Mouse (Mus musculus) liver, embryonic 16.5 days (tissue): ENCODE data around the gene Nrxn1. TPM values are rescaled to one million over a fixed set of nuclear protein-coding genes. Genes with fewer than 3 reads are reported as not detected.
A peak's percentile ranks its signal among the peaks of the same experiment; 100 is the strongest.

ENCODE experiments used
- ATAC-seq: fragments of 200-750 bp; cut with Nextera tagmentation; 2 replicates; pipeline ENCODE4 v1.8.0; 2017; ENCODE audit warnings: low read depth, mild to moderate bottlenecking, moderate number of reproducible peaks, moderate library complexity
- H3K27ac ChIP-seq: fragments of 300-500 bp; sonication (generic); 2 replicates; pipeline ENCODE4 v1.5.1; 2014; ENCODE audit warnings: mild to moderate bottlenecking, low read length
- H3K27me3 ChIP-seq: fragments of 300-500 bp; sonication (generic); 2 replicates; pipeline ENCODE4 v1.6.1; 2014; ENCODE audit warnings: low read depth, low read length, mixed read lengths; ENCODE audit not compliant: control insufficient read depth, insufficient read depth
- H3K36me3 ChIP-seq: fragments of 300-500 bp; sonication (generic); 2 replicates; pipeline ENCODE4 v1.6.1; 2014; ENCODE audit warnings: mild to moderate bottlenecking; ENCODE audit not compliant: control insufficient read depth, insufficient read depth
- H3K4me1 ChIP-seq: fragments of 300-500 bp; sonication (generic); 2 replicates; pipeline ENCODE4 v1.6.1; 2014; ENCODE audit warnings: low read depth, low read length, mixed read lengths; ENCODE audit not compliant: control insufficient read depth
- H3K4me2 ChIP-seq: fragments of 300-500 bp; sonication (generic); 2 replicates; pipeline ENCODE4 v1.6.1; 2014; ENCODE audit warnings: low read depth, low read length, mixed read lengths
- H3K4me3 ChIP-seq: fragments of 300-500 bp; sonication (generic); 2 replicates; pipeline ENCODE4 v1.5.1; 2014; ENCODE audit warnings: low read depth, mild to moderate bottlenecking, low read length
- H3K9ac ChIP-seq: fragments of 300-500 bp; sonication (generic); 2 replicates; pipeline ENCODE4 v1.6.1; 2014; ENCODE audit warnings: low read depth, low read length
- H3K9me3 ChIP-seq: fragments of 300-500 bp; sonication (generic); replicated peaks from 2 replicates; pipeline ENCODE4 v1.6.1; 2016; ENCODE audit warnings: low read length; ENCODE audit not compliant: control insufficient read depth
- WGBS: fragments of 180-500 bp; shearing (Covaris S2); extraction: QIAGEN DNeasy Blood & Tissue Kit; methylation state at CpG from one replicate; pipeline ENCODE4 v1.1.7; 2014; ENCODE audit not compliant: insufficient replicate concordance; 5-methylcytosine and 5-hydroxymethylcytosine counted together
- polyA plus RNA-seq: library from polyadenylated mRNA; unstranded; fragments of >200 nt; fragmentation: Nextera tagmentation; extraction: Ambion mirVana; gene quantifications from 2 replicates; pipeline ENCODE4 v1.2.1, GENCODE M21; 2015

Gene Nrxn1
- polyA plus RNA-seq, 1 experiment from 2014 or later = 0.22 TPM

GRCm38 (mm10) chr17:90837022-90837414 lies 255.9 kb downstream of the Nrxn1 start:
- Histone ChIP-seq H3K9me3 (no peaks in the 10 kb centered on the region), H3K9ac (no peak overlapping the region), H3K4me3 (no peak overlapping the region), H3K27me3 (no peaks in the 10 kb centered on the region), H3K27ac (no peak overlapping the region), H3K36me3 (no peaks in the 10 kb centered on the region), H3K4me2 (no peak overlapping the region), H3K4me1 (no peaks in the 10 kb centered on the region)
- no peak for ATAC-seq

- Histone ChIP-seq H3K36me3 (no peaks in the 10 kb centered on the region), H3K27ac (no peak overlapping the region), H3K4me1 (no peaks in the 10 kb centered on the region), H3K9ac (no peak overlapping the region), H3K27me3 (no peaks in the 10 kb centered on the region), H3K9me3 (no peaks in the 10 kb centered on the region), H3K4me3 (no peak overlapping the region), H3K4me2 (no peak overlapping the region)
- ATAC-seq = no peak
- 45% methylated on average over 4 of the region's 4 CpGs for WGBS
These were observed 256.5 kb downstream of the Nrxn1 start for GRCm38 (mm10) chr17:90836154-90837021.

GRCm38 (mm10) chr17:90818340-90818739 lies 274.5 kb downstream of the Nrxn1 start:
- WGBS = 36% methylated on average over 2 of the region's 2 CpGs
- H3K27ac ChIP-seq = no peak overlapping the region
- no peak overlapping the region for H3K4me2 ChIP-seq
- no peaks in the 10 kb centered on the region for H3K4me1 ChIP-seq
- no peaks in the 10 kb centered on the region for H3K36me3 ChIP-seq
- no peaks in the 10 kb centered on the region for H3K9me3 ChIP-seq
- H3K27me3 ChIP-seq = no peaks in the 10 kb centered on the region
- no peak overlapping the region for H3K9ac ChIP-seq
- H3K4me3 ChIP-seq = no peak overlapping the region
- ATAC-seq = no peak

GRCm38 (mm10) chr17:90817898-90818297 lies 275.0 kb downstream of the Nrxn1 start:
- 41% methylated on average over 2 of the region's 2 CpGs for WGBS
- Histone ChIP-seq H3K4me3 (no peak overlapping the region), H3K4me2 (no peak overlapping the region), H3K27me3 (no peaks in the 10 kb centered on the region), H3K4me1 (no peaks in the 10 kb centered on the region), H3K27ac (no peak overlapping the region), H3K36me3 (no peaks in the 10 kb centered on the region), H3K9ac (no peak overlapping the region), H3K9me3 (no peaks in the 10 kb centered on the region)
- ATAC-seq = no peak

- no peaks in the 10 kb centered on the region for H3K27me3 ChIP-seq
- no peaks in the 10 kb centered on the region for H3K36me3 ChIP-seq
- WGBS = 67% methylated on average over 1 of the region's 1 CpGs
- H3K9me3 ChIP-seq = no peaks in the 10 kb centered on the region
- no peak overlapping the region for H3K9ac ChIP-seq
- H3K4me2 ChIP-seq = no peak overlapping the region
- no peak for ATAC-seq
- H3K27ac ChIP-seq = no peak overlapping the region
- no peak overlapping the region for H3K4me3 ChIP-seq
- H3K4me1 ChIP-seq = no peaks in the 10 kb centered on the region
These were observed 277.6 kb downstream of the Nrxn1 start for GRCm38 (mm10) chr17:90815306-90815705.

GRCm38 (mm10) chr17:90813760-90814159 lies 279.1 kb downstream of the Nrxn1 start:
- no peak overlapping the region for H3K4me3 ChIP-seq
- H3K9me3 ChIP-seq = no peaks in the 10 kb centered on the region
- H3K27me3 ChIP-seq = no peaks in the 10 kb centered on the region
- H3K27ac ChIP-seq = no peak overlapping the region
- no peak overlapping the region for H3K4me2 ChIP-seq
- no peak for ATAC-seq
- no peaks in the 10 kb centered on the region for H3K36me3 ChIP-seq
- H3K4me1 ChIP-seq = no peaks in the 10 kb centered on the region
- no peak overlapping the region for H3K9ac ChIP-seq

- Histone ChIP-seq H3K4me1 (no peaks in the 10 kb centered on the region), H3K27ac (no peak overlapping the region), H3K9me3 (no peaks in the 10 kb centered on the region), H3K36me3 (no peaks in the 10 kb centered on the region), H3K9ac (no peak overlapping the region), H3K4me3 (no peak overlapping the region), H3K4me2 (no peak overlapping the region), H3K27me3 (no peaks in the 10 kb centered on the region)
- no peak for ATAC-seq
- 65% methylated on average over 2 of the region's 2 CpGs for WGBS
These were observed 280.4 kb downstream of the Nrxn1 start for GRCm38 (mm10) chr17:90812485-90812884.

GRCm38 (mm10) chr17:90809197-90810163 lies 283.4 kb downstream of the Nrxn1 start:
- WGBS = 49% methylated on average over 8 of the region's 8 CpGs
- Histone ChIP-seq H3K4me2 (peak overlapping the region; percentile 38; the same call in 1 of the 2 replicates), H3K9ac (no peak overlapping the region), H3K4me1 (no peaks in the 10 kb centered on the region), H3K4me3 (no peak overlapping the region), H3K27me3 (no peaks in the 10 kb centered on the region), H3K36me3 (no peaks in the 10 kb centered on the region), H3K9me3 (no peaks in the 10 kb centered on the region), H3K27ac (no peak overlapping the region)
- no peak for ATAC-seq

- Histone ChIP-seq H3K4me1 (no peaks in the 10 kb centered on the region), H3K9me3 (no peaks in the 10 kb centered on the region), H3K4me3 (no peak overlapping the region), H3K4me2 (no peak overlapping the region), H3K9ac (no peak overlapping the region), H3K27ac (no peak overlapping the region), H3K27me3 (no peaks in the 10 kb centered on the region), H3K36me3 (no peaks in the 10 kb centered on the region)
- WGBS = 48% methylated on average over 2 of the region's 2 CpGs
- no peak for ATAC-seq
These were observed 284.6 kb downstream of the Nrxn1 start for GRCm38 (mm10) chr17:90808256-90808655.
